Mouse (Mus musculus): ENCODE results near the gene Npas2.

GRCm38 (mm10) chr1:39303054-39303649 lies 109.6 kb downstream of the Npas2 start:
- TF ChIP-seq POLR2A (IDR thresholded peaks at IDR 0.05; ENCODE audit: low read depth, low read length): no peak
- no peak for TF ChIP-seq CTCF (IDR thresholded peaks at IDR 0.05; ENCODE audit: borderline replicate concordance, insufficient read depth, low read length)
